Mouse (Mus musculus) megakaryocyte progenitor cell, adult 5-6 weeks (primary cell): ENCODE results near the gene Ccdc130. TPM values are rescaled to one million over a fixed set of nuclear protein-coding genes. Genes with fewer than 3 reads are reported as not detected.

ENCODE experiments used
- ATAC-seq: replicated peaks from 2 replicates; pipeline ENCODE4 v1.8.0; 2016; ENCODE audit warnings: mild to moderate bottlenecking, moderate TSS enrichment, inconsistent platforms; ENCODE audit not compliant: poor library complexity
- total RNA-seq, 2 experiments: library from RNA; stranded (forward) in 1 of 2; stranded (reverse) in 1 of 2; fragments of 157-497, 149-512 nt in 1 of 2; fragments of 200-1000 nt in 1 of 2; gene quantifications; 2 replicates each; pipeline versions ENCODE4 v1.2.3 to v1.2.4; 2015 to 2017

The Ccdc130 gene
- total RNA-seq (2015) (18.6 and 19.4 TPM in 2 replicates), total RNA-seq (2017) (6.8 and 17.0 TPM in 2 replicates)

GRCm38 (mm10) chr8:84269950-84270773 lies at the start of gene Ccdc130:
TSS of gene Ccdc130 (minus strand) at chr8:84270380.
- ATAC-seq: peak; percentile 97

DNA sequence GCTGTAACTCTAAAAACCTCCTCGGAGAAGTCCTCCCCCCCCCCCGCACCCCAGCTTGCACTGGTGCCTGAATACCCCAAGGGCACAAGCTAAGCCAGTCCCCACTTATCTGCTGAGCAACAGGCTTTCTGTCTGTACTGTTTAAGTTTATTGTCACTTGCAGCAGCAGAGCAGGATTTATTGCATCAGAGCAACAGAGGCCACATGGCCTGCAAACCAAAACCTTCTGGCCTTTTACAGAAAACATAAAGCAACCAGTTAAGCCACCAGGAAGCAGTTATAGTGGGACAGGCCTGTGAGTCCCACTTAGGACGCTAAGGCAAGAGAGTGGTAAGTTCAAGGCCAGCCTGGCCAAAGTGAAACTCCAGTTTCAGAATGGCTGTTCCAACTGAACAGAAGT lies 38.2 kb upstream of the Ccdc130 start:
- ATAC-seq: no peak

- no peak for ATAC-seq
These were observed 33.8 kb upstream of the Ccdc130 start for GRCm38 (mm10) chr8:84303951-84304350.

DNA sequence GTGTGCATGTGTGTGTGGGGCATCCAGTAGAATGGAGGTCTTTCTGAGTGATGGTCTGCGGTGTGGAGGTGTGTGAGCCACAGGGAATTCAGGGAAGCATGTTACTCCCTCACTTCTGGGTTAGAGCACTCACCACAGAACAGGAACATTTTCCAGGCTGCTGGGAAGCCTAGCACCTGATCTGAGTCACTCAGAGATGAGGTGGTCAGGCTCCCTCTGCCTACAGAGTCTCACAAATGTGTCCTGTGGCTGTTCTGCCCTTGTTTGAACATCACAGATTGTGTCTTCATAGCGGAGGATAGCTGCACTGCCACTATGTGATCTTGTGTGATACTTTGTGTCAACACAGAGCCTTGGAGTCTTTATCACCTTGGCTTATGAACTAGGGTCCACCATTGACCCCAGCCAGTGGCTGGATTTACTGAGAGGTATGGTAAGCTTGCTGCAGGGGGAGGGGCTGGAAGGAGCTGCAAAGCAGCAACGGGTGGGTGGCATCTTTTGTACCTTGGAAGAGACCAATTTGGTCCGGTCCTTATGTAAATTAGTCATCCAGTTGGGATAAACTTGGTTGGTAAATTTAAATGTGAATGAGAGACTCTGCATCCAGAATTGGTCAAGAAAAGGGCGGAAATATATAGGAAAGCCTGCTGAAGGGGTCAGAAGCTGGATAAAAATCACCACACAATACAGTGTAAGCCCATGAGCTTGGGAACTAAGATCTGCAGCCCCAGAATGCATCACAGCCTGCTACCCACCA lies 27.0 kb upstream of the Ccdc130 start:
- ATAC-seq: no peak

GRCm38 (mm10) chr8:84291688-84292087 lies 21.5 kb upstream of the Ccdc130 start:
- peak; percentile 44; the same call in 1 of the 2 replicates for ATAC-seq

DNA sequence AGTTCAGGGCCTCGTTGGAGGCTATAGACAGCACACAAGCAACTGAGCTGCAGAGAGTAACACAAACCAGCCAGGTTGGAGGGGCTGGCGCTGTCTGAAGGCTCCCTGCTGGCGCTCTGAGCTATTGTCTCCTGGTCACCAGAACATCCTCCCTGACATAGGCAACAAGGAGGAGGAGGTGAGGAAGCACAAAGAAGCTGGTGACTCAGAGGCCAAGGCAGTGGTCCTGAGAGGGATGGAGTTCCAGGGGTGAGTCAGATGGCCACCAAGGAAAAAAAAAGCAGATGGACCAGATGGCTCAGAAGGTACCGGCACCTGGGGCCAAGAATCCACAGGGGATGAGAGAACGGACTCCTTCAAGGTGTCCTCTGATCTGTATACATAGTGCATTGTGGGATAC lies 20.9 kb upstream of the Ccdc130 start:
- ATAC-seq: no peak

- ATAC-seq: peak; percentile 77
These were observed 18.7 kb upstream of the Ccdc130 start for GRCm38 (mm10) chr8:84288892-84289291.

GRCm38 (mm10) chr8:84285665-84286064 lies 15.5 kb upstream of the Ccdc130 start:
- ATAC-seq: peak; percentile 92

GRCm38 (mm10) chr8:84284608-84285063 lies 14.5 kb upstream of the Ccdc130 start:
- no peak for ATAC-seq

- peak; percentile 83 for ATAC-seq
These were observed 10.6 kb upstream of the Ccdc130 start for GRCm38 (mm10) chr8:84280777-84281176.

DNA sequence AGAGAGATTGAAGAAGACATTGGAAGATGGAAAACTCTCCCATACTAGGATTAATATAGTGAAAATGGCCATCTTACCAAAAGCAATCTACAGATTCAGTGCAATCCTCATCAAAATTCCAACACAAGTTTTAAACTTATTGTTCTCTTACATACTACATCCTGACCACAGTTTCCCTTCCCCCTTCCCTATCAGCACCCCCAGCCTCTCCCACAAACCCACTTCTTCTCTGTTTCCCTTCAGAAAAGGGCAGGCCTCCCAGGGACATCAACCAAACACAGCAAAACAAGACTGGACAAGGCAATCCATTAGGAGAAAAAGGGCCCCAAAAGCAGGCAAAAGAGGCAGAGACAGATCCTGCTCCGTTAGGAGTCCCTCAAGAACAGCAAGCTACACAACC lies 6.3 kb upstream of the Ccdc130 start:
- peak; percentile 64; the same call in 1 of the 2 replicates for ATAC-seq

GRCm38 (mm10) chr8:84273968-84274367 lies 3.8 kb upstream of the Ccdc130 start:
- no peak for ATAC-seq

- ATAC-seq: no peak
These were observed 2.1 kb upstream of the Ccdc130 start for GRCm38 (mm10) chr8:84272302-84272701.

DNA sequence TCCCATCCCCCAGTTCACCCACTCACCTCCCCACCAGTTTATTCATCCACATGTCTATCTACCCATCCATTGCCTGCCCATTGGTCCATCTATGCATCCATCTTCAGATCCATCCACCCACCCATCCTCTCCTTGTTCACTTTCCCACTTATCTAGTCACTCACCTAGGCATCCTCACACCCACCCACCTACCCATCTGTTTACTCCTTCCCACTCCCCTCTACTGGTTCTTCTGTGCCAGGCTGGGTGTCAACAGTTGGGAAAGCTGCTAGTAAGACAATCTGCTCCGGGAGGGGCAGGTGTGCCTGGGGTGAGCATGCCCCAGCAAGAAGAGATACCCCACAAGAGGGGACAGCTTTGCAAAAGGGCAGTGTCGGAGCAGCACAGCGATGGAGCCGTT lies 9.1 kb downstream of the Ccdc130 start:
- ATAC-seq: no peak

DNA sequence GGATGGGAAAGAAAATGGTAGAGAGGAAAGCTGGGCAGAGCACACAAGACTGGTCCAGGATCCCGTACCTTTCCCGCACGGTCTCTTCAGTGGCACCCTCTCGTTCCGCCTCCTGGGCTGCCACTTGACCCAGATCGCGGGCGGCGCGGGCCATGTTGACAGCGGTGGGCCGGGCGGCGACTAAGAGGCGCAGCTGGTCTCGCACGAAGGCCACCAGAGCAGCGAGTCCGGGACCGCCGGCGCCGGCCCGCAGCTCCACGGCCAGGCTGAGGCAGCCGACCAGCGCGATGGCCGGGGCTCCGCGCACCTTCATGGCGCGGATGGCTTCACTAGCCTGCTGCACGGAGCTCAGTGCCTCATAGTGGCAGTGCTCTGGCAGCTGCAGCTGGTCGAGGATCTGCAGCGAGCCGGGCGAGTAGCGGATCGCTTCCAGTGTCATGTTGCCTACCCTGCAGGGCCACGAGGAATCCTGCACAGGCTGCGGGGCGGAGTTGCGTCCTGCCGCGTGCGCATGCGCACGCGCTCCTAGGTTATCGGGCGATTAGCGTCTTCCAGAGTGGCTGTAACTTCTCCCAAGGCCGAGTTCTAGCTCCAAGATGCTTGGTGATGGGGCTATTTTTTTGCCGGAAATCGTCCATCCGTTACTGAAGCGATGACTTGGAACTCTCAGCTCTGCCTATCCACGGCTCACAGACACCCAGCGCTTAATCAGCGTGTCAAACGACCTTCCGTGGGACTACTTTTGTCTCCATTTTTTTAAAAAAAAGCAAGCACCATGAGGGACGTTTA lies 13.2 kb downstream of the Ccdc130 start, which contains the start of gene Mri1:
Mri1 (minus strand) TSS at position 505 of the 789 bp plus-strand sequence.
- peak; percentile 86 for ATAC-seq

DNA sequence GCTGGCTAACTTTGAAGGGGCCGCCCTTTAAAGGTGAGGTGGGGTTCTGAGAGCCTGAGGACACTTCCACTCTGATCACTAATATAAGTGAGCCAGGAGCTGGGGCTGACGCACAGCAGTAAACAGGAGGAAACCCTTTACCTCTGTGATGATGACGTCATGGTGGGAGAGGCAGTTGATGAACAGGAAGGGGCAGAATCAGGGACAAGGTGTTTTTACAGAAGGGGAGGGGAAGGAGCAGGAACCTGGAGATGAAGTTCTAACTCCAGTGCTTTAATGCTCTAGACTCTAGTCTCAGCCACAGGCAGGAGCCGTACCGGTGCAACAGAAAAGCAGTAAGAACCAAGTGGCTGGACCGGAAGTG lies 13.7 kb downstream of the Ccdc130 start:
- ATAC-seq: peak; percentile 62

- peak; percentile 54 for ATAC-seq
These were observed 14.3 kb downstream of the Ccdc130 start for GRCm38 (mm10) chr8:84255858-84256257.

GRCm38 (mm10) chr8:84249257-84250170 lies 20.7 kb downstream of the Ccdc130 start, which contains the start of gene D8Ertd738e:
TSS of gene D8Ertd738e (minus strand) at chr8:84249719.
- peak; percentile 99 for ATAC-seq

GRCm38 (mm10) chr8:84241821-84242220 lies 28.4 kb downstream of the Ccdc130 start:
- ATAC-seq: no peak

DNA sequence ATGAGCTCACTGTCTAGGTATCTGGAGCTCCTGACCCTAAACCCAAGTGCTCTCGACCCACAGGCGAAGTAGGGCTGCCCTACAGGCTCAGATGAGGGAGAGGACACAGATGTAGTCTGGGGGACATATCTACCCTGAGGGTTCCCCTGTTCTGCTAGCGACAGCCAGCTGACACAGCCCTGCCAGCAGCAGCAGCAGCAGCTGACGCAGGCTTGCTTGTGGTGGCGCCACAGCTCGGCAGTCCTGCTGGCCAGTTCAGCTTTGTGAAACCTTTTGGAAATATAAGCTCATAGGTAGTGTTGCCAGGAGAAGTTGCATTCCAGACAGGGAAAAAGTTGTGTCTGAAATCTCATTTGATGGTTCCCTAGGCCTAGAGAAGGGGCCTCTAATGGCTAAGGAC lies 29.0 kb downstream of the Ccdc130 start:
- ATAC-seq: no peak
